Mouse (Mus musculus) kidney, adult 2 months (tissue): ENCODE results near the gene Slc30a3.

Source experiments
- CTCF ChIP-seq: fragments of 200-500 bp; conservative IDR thresholded peaks from 2 replicates; pipeline ENCODE4 v1.5.1; 2011; ENCODE audit warnings: low read depth, mild to moderate bottlenecking, control low read depth, low read length, moderate library complexity, mixed read lengths; ENCODE audit not compliant: insufficient read depth, insufficient read length
- POLR2A ChIP-seq: fragments of 200-500 bp; IDR thresholded peaks from one replicate; pipeline ENCODE4 v1.6.1; 2011; ENCODE audit warnings: low read depth, low read length, control low read depth

GRCm38 (mm10) chr5:31073176-31073575 lies 34.9 kb downstream of the Slc30a3 start:
- TF ChIP-seq CTCF, result no peak
- no peak for TF ChIP-seq POLR2A
